Mouse (Mus musculus) intestine, postnatal 0 days (tissue): ENCODE measurements around the gene Socs2. TPM values are rescaled to one million over a fixed set of nuclear protein-coding genes. Genes with fewer than 3 reads are reported as not detected.
A peak's percentile ranks its signal among the peaks of the same experiment; 100 is the strongest.

Source experiments
- ATAC-seq: fragments of 200-750 bp; cut with Nextera tagmentation; 2 replicates; pipeline ENCODE4 v1.8.0; 2017; ENCODE audit warnings: mild to moderate bottlenecking, moderate TSS enrichment, moderate library complexity
- H3K27ac ChIP-seq: fragments of 300-500 bp; sonication (generic); 2 replicates; pipeline ENCODE4 v1.5.1; 2014; ENCODE audit warnings: mild to moderate bottlenecking, low read depth, low read length, moderate library complexity
- H3K27me3 ChIP-seq: fragments of 300-500 bp; sonication (generic); replicated peaks from 2 replicates; pipeline ENCODE4 v1.6.1; 2014; ENCODE audit warnings: low read length, mixed read lengths; ENCODE audit not compliant: control insufficient read depth, insufficient read depth
- H3K36me3 ChIP-seq: fragments of 300-500 bp; sonication (generic); 2 replicates; pipeline ENCODE4 v1.6.1; 2014; ENCODE audit warnings: mild to moderate bottlenecking, moderate library complexity; ENCODE audit not compliant: control insufficient read depth, insufficient read depth
- H3K4me1 ChIP-seq: fragments of 300-500 bp; sonication (generic); replicated peaks from 2 replicates; pipeline ENCODE4 v1.6.1; 2014; ENCODE audit warnings: antibody characterized with exemption, low read length, mixed read lengths; ENCODE audit not compliant: control insufficient read depth, insufficient read depth
- H3K4me2 ChIP-seq: fragments of 300-500 bp; sonication (generic); replicated peaks from 2 replicates; pipeline ENCODE4 v1.6.1; 2014; ENCODE audit warnings: low read depth, mild to moderate bottlenecking, moderate library complexity
- H3K4me3 ChIP-seq: fragments of 300-500 bp; sonication (generic); 2 replicates; pipeline ENCODE4 v1.5.1; 2014; ENCODE audit warnings: low read depth, low read length
- H3K9ac ChIP-seq: fragments of 300-500 bp; sonication (generic); 2 replicates; pipeline ENCODE4 v1.6.1; 2014; ENCODE audit warnings: mild to moderate bottlenecking, low read depth, low read length
- H3K9me3 ChIP-seq: fragments of 300-500 bp; sonication (generic); 2 replicates; pipeline ENCODE4 v1.6.1; 2016; ENCODE audit warnings: mixed run types; ENCODE audit not compliant: control insufficient read depth
- CTCF ChIP-seq: sonication (generic); IDR thresholded peaks from 2 replicates; pipeline ENCODE4 v1.5.1; 2016; ENCODE audit warnings: low read depth, mild to moderate bottlenecking, control low read depth, antibody characterized with exemption, moderate library complexity
- WGBS: fragments of 180-500 bp; shearing (Covaris S2); extraction: QIAGEN DNeasy Blood & Tissue Kit; methylation state at CpG from one replicate; pipeline ENCODE4 v1.1.7; 2014; 5-methylcytosine and 5-hydroxymethylcytosine counted together
- polyA plus RNA-seq: library from polyadenylated mRNA; unstranded; fragments of >200 nt; fragmentation: Nextera tagmentation; extraction: Ambion mirVana; gene quantifications from 2 replicates; pipeline ENCODE4 v1.2.1, GENCODE M21; 2015

The Socs2 gene
- polyA plus RNA-seq, 1 experiment from 2014 or later, result 158 TPM

- Histone ChIP-seq H3K36me3 (no peaks in the 10 kb centered on the region), H3K27me3 (no peaks in the 10 kb centered on the region), H3K27ac (no peak overlapping the region), H3K4me1 (no peaks in the 10 kb centered on the region; the same call in 1 of the 2 replicates), H3K9me3 (no peaks in the 10 kb centered on the region), H3K4me2 (peak overlapping the region; percentile 39), H3K4me3 (no peak overlapping the region), H3K9ac (no peak overlapping the region)
- WGBS, result 12% methylated on average over 4 of the region's 4 CpGs
- TF ChIP-seq CTCF, result no peak
- ATAC-seq, result peak; percentile 64
These were observed 80.0 kb downstream of the Socs2 start for GRCm38 (mm10) chr10:95336781-95337544.

Other genes starting within 250 kb of the Socs2 start
- gene Cradd, start 93.0 kb downstream of the Socs2 start, polyA plus RNA-seq, result 11.9 and 12.5 TPM in 2 replicates
- gene Mrpl42, start 84.8 kb upstream of the Socs2 start, polyA plus RNA-seq, result 221 and 233 TPM in 2 replicates
- 154 and 167 TPM in 2 replicates for gene Ube2n, start 98.0 kb upstream of the Socs2 start, polyA plus RNA-seq
- gene Nudt4, start 147.0 kb upstream of the Socs2 start, polyA plus RNA-seq, result 105 and 107 TPM in 2 replicates